Comparison of ENCODE assay signal across 9 mouse cellular contexts in the genomic region with DNA sequence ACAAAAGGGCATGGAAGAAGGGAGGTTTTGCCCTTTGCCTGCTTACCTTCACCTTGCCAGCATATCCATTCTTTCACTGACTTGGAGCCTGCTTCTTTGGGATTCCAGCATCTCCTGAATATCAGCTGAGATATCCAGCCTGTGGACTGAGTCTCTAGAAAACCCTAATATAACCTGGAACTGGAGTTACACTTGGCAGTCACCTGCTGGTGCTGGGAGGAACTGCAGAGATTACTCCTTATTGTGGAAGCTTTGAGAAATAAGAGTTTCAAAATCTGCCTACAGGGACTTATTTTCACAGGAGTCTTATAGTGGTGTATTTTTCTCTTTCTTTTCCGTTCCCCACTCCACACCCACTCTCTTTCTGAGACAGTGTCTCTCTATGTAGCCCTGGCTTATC. TPM values are rescaled to one million over a fixed set of nuclear protein-coding genes. Genes with fewer than 3 reads are reported as not detected.
DNase-seq lines count a peak whose midpoint lies in the region; ATAC-seq and TF ChIP-seq lines count a peak whose summit lies in the region.
"Had no signal": no experiment of that assay in that cellular context is flagged by ENCODE, and none has a peak within 500 bp of the region (broad histone marks: within the 10 kb centered on the region; RNA-seq: fewer than 3 reads in every experiment).

No protein-coding gene starts in this region.

- DNase-seq in adrenal gland, postnatal 10 days: peak; percentile 57
- no peak for DNase-seq in adrenal gland, adult 8-10 months
- peak; percentile 78 for DNase-seq in midbrain, embryonic 14.5 days
- DNase-seq in midbrain, embryonic 11.5 days (ENCODE audit: low spot score, missing footprints): no peak
- DNase-seq in kidney, postnatal 36 days: peak; percentile 48 to 81
- DNase-seq in gastrocnemius, adult 18-20 months (ENCODE audit: low spot score): no peak

- no peak overlapping the region for H3K9ac ChIP-seq in midbrain, embryonic 14.5 days (replicated peaks; ENCODE audit: low read length)
- H3K9ac ChIP-seq in midbrain, embryonic 11.5 days (ENCODE audit: low read length): no peak overlapping the region

- no peaks in the 10 kb centered on the region for H3K27me3 ChIP-seq in midbrain, embryonic 14.5 days (ENCODE audit: control insufficient read depth, insufficient read depth, low read length)
- H3K27me3 ChIP-seq in midbrain, embryonic 11.5 days (ENCODE audit: control insufficient read depth, insufficient read depth, low read length): no peaks in the 10 kb centered on the region; the same call in 1 of the 2 replicates

- H3K27ac ChIP-seq in midbrain, embryonic 14.5 days (replicated peaks; ENCODE audit: low read depth, low read length): no peak overlapping the region
- no peak overlapping the region for H3K27ac ChIP-seq in midbrain, embryonic 11.5 days (ENCODE audit: low read depth, low read length)
- H3K27ac ChIP-seq in cortical plate, adult 2 months (ENCODE audit: insufficient read depth, low read length): no peak overlapping the region

- no peak for ATAC-seq in midbrain, embryonic 14.5 days (ENCODE audit: low FRiP score, low TSS enrichment)
- ATAC-seq in midbrain, embryonic 11.5 days (ENCODE audit: low FRiP score): no peak
- ATAC-seq in megakaryocyte progenitor cell, adult 5-6 weeks (replicated peaks; ENCODE audit: poor library complexity): peak; percentile 42

- no peak overlapping the region for H3K4me2 ChIP-seq in midbrain, embryonic 14.5 days (ENCODE audit: low read length)
- no peak overlapping the region for H3K4me2 ChIP-seq in midbrain, embryonic 11.5 days

- WGBS in midbrain, embryonic 14.5 days: 28% methylated on average over 1 of the region's 1 CpGs
- WGBS in midbrain, embryonic 11.5 days: 55% methylated on average over 1 of the region's 1 CpGs

- TF ChIP-seq POLR2A in cortical plate, adult 2 months (IDR thresholded peaks at IDR 0.05; ENCODE audit: extremely low read depth, insufficient read depth, low read length): no peak

- peak; percentile 51; the same call in 1 of the 2 replicates for TF ChIP-seq CTCF in cortical plate, adult 2 months (IDR thresholded peaks at IDR 0.05; ENCODE audit: extremely low read depth, insufficient read depth, low read length)

- H3K36me3 ChIP-seq in midbrain, embryonic 14.5 days (ENCODE audit: control insufficient read depth, insufficient read depth, low read length): no peaks in the 10 kb centered on the region
- no peaks in the 10 kb centered on the region for H3K36me3 ChIP-seq in midbrain, embryonic 11.5 days (ENCODE audit: control insufficient read depth, insufficient read depth, low read length)

- no peak overlapping the region for H3K4me3 ChIP-seq in midbrain, embryonic 14.5 days (replicated peaks; ENCODE audit: low read depth, low read length)
- H3K4me3 ChIP-seq in midbrain, embryonic 11.5 days (ENCODE audit: low read depth, low read length): no peak overlapping the region
- no peak overlapping the region for H3K4me3 ChIP-seq in cortical plate, adult 2 months (ENCODE audit: insufficient read depth, low read length)

- peaks cover 8% of the 10 kb centered on the region; the same call in 1 of the 2 replicates for H3K4me1 ChIP-seq in midbrain, embryonic 14.5 days (ENCODE audit: control insufficient read depth, insufficient read depth, low read length)
- peaks cover 3% of the 10 kb centered on the region for H3K4me1 ChIP-seq in midbrain, embryonic 11.5 days (ENCODE audit: control insufficient read depth, insufficient read depth, low read length)
- no peaks in the 10 kb centered on the region for H3K4me1 ChIP-seq in cortical plate, adult 2 months (ENCODE audit: control insufficient read depth, insufficient read depth, low read length)

- H3K9me3 ChIP-seq in midbrain, embryonic 14.5 days (ENCODE audit: control insufficient read depth, low read length): no peaks in the 10 kb centered on the region
- no peaks in the 10 kb centered on the region for H3K9me3 ChIP-seq in midbrain, embryonic 11.5 days (ENCODE audit: control insufficient read depth, low read length)

RNA-seq across cellular contexts. Expression of a gene that starts 3.5 kb away (rescaled TPM):
- 10 to 100 TPM; 94.6 to 96.3 TPM for total RNA-seq in adrenal gland, postnatal 10 days (2021)
- total RNA-seq in adrenal gland, adult 8-10 months (2022): 100 to 1,000 TPM in 2 of 4 experiments, 10 to 100 TPM in 2; 95.3 to 107 (median 101) TPM
- 150 and 153 TPM in 2 replicates for polyA plus RNA-seq in midbrain, embryonic 14.5 days (2014; fragmentation: Nextera tagmentation; extraction: Ambion mirVana)
- polyA plus RNA-seq in midbrain, embryonic 11.5 days (2014; fragmentation: Nextera tagmentation; extraction: Ambion mirVana): 165 and 178 TPM in 2 replicates
- 130 and 132 TPM in 2 replicates for polyA plus RNA-seq in cortical plate, adult 2 months (2012; rRNA removed)
- 101 and 115 TPM in 2 replicates for total RNA-seq in megakaryocyte progenitor cell, adult 5-6 weeks (2015)
- total RNA-seq in megakaryocyte progenitor cell, adult 5-6 weeks (2017): 104 and 116 TPM in 2 replicates
- total RNA-seq in gastrocnemius, adult 18-20 months (2021): 10 to 100 TPM; 88.1 to 93.1 TPM

RNA-seq across cellular contexts. Expression of a gene that starts 42.3 kb away (rescaled TPM):
- total RNA-seq in adrenal gland, postnatal 10 days (2021): 1 to 10 TPM; 1.9 to 3.6 TPM
- under 1 TPM; 0.17 to 0.81 (median 0.40) TPM for total RNA-seq in adrenal gland, adult 8-10 months (2022)
- polyA plus RNA-seq in midbrain, embryonic 14.5 days (2014; fragmentation: Nextera tagmentation; extraction: Ambion mirVana): not detected in 2 replicates
- polyA plus RNA-seq in midbrain, embryonic 11.5 days (2014; fragmentation: Nextera tagmentation; extraction: Ambion mirVana): not detected in 2 replicates
- not detected in 2 replicates for polyA plus RNA-seq in cortical plate, adult 2 months (2012; rRNA removed)
- 0.39 and 0.42 TPM in 2 replicates for total RNA-seq in megakaryocyte progenitor cell, adult 5-6 weeks (2015)
- 0.07 and 0.62 TPM in 2 replicates for total RNA-seq in megakaryocyte progenitor cell, adult 5-6 weeks (2017)
- under 1 TPM in 1 of 2 experiments, not detected in 1; 0.17 TPM for total RNA-seq in gastrocnemius, adult 18-20 months (2021)
- polyA plus RNA-seq: testis, adult 2 months had no signal

Comparison
In these comparisons a context has a peak if more than half of its experiments do, and no peak if none do; other contexts are left out.
1. DNase-seq: peak in adrenal gland, postnatal 10 days (single experiment), midbrain, embryonic 14.5 days (single experiment) and kidney, postnatal 36 days (2 of 2); none in adrenal gland, adult 8-10 months (single experiment), midbrain, embryonic 11.5 days (single experiment) and gastrocnemius, adult 18-20 months (single experiment).